Mouse (Mus musculus) right cerebral cortex, postnatal 14 days (tissue): ENCODE data around the gene Ints3.

Experiments
- DNase-seq: peaks from one replicate; pipeline ENCODE4 v3.0.0; 2022

Ints3 gene

DNA sequence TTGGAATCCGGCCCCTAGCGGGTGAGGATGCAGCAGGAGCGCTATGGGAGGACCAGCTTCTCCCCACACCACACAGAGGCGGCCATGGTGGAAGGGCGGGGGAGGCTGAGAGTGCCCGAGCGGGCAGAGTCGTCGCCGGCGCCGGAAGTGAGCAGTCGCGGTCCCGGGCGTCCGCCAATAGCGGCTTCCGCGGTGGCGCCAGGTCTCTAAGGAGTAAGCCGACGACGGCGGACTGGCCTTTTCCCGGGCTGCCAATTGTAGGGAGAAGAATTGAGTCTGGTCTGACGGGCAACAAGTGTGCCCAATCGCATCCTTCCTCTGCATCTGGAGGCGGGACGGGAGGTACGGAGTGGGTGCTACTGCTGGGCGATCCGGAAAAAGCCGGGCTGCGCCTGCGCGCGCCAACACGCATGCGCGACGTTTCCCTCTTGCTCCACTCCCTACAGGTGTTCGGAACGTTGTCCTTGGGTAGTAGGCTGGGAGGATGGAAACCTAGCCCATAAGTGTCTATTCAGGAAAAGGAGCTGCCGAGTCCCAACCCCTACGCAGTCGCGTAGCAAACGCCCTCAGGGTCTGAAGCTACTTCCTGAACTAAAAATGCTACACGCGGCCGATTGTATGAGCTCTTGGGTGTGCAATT lies at the start of gene Ints3:
Ints3 (minus strand) TSS at position 242 of the 640 bp plus-strand sequence.
- DNase-seq = peak; percentile 98

- peak; percentile 94 for DNase-seq
These were observed 42.6 kb upstream of the Ints3 start, which contains the start of gene Ilf2 for GRCm38 (mm10) chr3:90475831-90476611. Ilf2 (plus strand) TSS chr3:90476126.

- DNase-seq = no peak
These were observed 41.9 kb upstream of the Ints3 start for GRCm38 (mm10) chr3:90475151-90475830.

GRCm38 (mm10) chr3:90472213-90472612 lies 38.8 kb upstream of the Ints3 start:
- DNase-seq = no peak

DNA sequence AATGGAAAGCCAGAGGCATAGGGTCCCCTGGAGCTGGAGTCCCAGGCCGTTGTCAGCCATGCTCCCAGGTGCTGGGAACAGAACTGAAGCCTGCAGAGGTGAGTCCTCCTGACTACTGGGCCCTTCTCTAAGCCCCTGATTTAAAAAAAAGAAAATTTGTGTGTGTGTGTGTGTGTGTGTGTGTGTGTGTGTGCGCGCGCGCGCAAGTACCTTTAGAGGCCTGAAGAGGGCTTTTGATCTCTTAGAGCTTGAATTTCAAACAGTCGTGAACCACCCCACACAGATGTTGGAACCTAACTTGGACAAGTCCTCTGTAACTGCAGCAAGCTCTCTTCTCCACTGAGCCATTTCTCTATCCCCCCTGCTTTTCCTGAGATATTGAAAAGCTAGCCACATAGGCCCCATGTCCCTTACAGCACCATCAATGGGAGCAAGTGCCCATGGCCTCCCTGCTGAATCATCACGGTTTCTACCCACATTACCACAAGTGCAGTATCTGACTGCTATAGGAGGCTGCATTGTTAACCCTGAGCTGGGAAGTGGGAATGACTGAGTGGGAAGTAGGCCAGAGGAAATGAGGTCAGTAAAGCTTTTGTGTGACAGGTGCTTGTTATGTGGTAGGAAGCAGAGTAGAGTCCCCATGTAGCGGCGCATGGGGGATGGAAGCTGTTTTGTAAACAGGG lies 34.3 kb upstream of the Ints3 start:
- DNase-seq = no peak

GRCm38 (mm10) chr3:90466311-90466766 lies 32.9 kb upstream of the Ints3 start:
- DNase-seq = peak; percentile 30

DNA sequence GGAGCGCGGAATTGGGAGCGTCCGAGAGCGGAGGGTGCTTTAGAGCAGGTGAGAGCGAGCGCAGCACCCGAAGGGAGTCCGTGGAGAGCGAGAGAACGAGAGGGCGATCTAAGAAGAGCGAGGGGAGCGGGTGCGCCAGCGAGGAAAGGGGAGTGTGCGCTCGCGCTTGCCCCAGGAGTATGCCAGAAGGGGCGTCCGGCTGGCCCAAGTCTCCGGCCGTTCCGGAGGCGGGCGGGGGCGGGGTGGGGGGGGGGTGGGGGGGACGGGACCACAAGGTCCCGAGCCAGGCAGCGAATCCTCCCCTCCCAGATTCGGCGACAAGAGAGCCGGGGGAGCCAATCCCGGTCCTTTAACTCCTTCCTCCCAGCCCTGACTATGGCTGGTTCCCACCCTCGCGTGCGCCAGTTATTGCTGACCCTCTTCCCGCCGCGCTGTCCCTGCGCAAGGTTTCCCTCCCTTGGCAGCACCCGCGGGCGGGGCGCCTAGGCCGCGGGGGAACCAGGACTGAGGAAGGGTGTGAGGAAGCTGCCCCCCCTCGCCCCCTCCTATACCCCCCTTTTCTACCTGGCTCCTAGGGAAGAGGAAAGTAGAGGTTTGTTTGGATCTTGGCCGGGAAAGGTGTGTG lies 32.4 kb upstream of the Ints3 start, which contains the start of gene Npr1:
Npr1 (minus strand) TSS at position 181 of the 625 bp plus-strand sequence.
- DNase-seq = no peak

GRCm38 (mm10) chr3:90465081-90465685 lies 31.8 kb upstream of the Ints3 start:
- DNase-seq = no peak

DNA sequence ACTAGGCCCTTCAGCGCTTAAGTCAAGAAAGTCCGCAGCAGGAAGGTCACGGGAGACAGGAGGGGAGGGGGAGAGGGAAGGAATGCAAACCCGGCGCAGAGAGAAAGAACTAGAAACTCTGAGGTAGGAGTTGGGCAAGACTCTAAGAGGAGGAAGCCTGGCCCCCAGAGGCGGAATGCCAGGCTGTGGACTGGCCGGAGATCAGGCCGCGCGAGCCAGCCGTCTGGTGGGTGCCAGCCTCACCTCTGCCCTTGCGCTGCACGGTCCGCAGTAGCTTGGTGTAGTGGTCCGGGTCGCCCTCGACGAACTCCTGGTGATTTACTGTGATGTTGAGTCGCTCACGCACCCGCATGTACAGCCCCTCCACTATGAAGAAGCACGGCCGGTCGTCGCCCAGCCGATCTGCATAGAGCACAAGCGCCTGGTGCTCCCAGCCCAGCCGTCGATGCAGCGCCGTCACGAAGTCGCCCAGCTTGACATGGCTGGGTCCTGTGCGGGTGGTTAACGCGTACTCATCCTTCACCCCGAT lies 31.2 kb upstream of the Ints3 start:
- DNase-seq = no peak

DNA sequence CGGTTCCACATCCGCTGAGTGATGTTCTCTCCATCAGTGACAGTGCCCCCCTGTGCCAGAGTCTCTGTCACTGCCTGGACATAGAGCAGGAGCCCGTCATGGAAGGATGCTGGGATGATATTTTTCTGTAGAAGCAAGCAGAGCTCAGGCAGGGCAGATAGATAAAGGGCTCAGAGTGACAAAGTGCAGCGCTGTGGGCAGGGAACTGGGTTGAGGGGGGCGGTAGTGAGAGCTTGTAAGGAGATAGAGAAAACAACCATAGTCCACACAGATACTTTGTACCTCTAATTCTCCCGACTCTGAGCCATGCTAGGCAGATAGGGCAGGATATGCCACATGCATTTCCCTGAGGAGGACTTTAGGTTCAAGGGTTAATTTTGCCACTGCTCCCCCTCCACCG lies 29.2 kb upstream of the Ints3 start:
- no peak for DNase-seq

GRCm38 (mm10) chr3:90461935-90462334 lies 28.5 kb upstream of the Ints3 start:
- DNase-seq = no peak

GRCm38 (mm10) chr3:90460315-90460714 lies 26.9 kb upstream of the Ints3 start:
- DNase-seq = no peak

- DNase-seq = no peak
These were observed 26.3 kb upstream of the Ints3 start for GRCm38 (mm10) chr3:90459727-90460126.

- DNase-seq = no peak
These were observed 21.5 kb upstream of the Ints3 start for GRCm38 (mm10) chr3:90454931-90455330.

DNA sequence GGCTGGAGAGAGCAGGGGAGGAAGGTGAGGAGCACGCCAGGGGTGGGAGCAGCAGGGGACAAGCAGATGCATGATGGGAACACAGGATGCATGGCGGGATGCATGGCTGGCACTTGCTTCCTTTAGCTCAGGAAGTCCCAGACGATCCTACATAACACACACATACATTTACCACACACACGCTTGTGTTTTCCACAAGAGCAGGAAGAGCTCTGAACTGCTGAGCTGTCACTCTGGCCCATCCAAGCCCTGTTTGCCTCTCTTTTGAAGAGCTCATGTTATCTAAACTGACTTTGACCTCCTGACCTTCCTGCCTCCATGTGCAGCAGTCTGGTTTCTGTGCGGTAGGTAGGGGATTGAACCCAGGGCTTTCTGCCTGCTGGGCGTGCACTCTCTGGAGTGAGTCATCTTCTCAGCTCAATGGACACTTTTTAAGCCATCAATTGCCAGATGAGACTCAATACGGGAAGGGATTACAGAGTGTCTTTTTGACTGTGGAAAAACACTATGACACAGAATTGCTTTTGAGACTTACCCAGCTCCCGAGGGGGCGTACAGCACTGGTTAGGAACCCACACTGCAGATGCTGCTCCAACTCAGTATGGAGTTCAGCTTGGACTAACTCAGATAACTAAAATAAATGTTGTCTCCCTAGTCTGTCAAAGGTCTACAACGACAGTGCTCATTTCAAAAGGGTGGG lies 18.1 kb upstream of the Ints3 start:
- no peak for DNase-seq

DNA sequence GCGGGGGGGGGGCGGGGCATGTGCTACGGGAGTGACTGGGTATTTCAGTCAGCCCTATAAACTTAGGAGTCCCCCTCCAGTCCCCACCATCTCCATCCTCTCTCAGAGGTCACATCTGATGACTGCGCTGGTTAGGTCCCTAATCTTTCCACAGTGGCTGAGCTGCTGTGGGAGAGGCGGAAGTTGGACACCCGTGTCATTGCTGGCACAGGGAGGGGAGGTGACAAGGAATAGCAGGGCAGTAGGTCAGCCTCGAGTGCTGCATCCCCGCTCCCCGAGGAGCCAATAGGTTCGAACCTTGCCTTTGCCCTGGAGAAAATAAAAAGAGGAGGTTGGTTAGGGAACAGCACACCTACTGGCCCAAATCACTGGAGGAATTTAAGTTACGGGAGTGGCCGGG lies 17.5 kb upstream of the Ints3 start:
- DNase-seq = no peak

GRCm38 (mm10) chr3:90448626-90449025 lies 15.2 kb upstream of the Ints3 start:
- no peak for DNase-seq

- no peak for DNase-seq
These were observed 13.7 kb upstream of the Ints3 start for GRCm38 (mm10) chr3:90447123-90447494.

DNA sequence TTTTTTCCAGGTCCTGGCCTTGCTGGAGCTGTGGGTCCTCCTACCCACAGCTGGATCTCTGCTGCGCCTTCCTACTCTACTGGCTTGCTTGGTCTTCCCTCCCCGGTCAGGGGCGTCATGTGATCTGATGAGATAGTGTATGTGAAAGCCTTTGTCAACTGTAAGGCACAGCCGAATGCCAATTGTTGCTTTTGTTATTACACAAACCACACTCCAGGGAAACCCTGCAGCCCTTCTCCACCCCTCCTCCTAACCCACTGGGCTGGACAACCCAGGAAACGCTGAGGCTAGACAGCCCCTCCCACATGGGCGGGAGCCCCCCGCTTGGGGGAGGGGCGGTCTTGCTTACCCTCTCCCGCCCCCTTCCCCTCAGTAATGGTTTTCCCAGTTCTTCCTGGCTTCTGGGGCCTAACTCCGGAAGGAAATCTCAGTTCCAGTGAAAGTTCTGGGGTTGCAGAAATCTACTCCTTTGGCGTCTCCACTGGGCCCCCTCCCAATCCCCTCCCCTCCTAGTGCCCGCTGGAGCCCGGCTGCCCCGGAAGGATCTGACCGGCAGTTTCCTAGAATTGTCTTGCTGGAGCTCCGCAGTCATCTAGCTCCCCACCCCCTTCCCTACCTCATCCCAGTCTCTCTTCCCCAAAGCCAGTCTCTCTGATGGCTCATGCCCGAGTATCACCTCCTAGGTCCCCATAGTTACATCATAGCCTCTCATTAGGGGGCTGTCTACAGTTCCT lies 13.1 kb upstream of the Ints3 start:
- peak; percentile 61 for DNase-seq

GRCm38 (mm10) chr3:90445417-90446200 lies 12.2 kb upstream of the Ints3 start:
- no peak for DNase-seq
